Mouse (Mus musculus): Measurements from ENCODE around the gene Sik1.
A peak's percentile ranks its signal among the peaks of the same experiment; 100 is the strongest.

Gene Sik1

GRCm38 (mm10) chr17:31856519-31857160 is 1.0 kb upstream of the Sik1 start:
- DNase-seq (ENCODE audit: extremely low read depth, low read depth) = peak; percentile 88

DNA sequence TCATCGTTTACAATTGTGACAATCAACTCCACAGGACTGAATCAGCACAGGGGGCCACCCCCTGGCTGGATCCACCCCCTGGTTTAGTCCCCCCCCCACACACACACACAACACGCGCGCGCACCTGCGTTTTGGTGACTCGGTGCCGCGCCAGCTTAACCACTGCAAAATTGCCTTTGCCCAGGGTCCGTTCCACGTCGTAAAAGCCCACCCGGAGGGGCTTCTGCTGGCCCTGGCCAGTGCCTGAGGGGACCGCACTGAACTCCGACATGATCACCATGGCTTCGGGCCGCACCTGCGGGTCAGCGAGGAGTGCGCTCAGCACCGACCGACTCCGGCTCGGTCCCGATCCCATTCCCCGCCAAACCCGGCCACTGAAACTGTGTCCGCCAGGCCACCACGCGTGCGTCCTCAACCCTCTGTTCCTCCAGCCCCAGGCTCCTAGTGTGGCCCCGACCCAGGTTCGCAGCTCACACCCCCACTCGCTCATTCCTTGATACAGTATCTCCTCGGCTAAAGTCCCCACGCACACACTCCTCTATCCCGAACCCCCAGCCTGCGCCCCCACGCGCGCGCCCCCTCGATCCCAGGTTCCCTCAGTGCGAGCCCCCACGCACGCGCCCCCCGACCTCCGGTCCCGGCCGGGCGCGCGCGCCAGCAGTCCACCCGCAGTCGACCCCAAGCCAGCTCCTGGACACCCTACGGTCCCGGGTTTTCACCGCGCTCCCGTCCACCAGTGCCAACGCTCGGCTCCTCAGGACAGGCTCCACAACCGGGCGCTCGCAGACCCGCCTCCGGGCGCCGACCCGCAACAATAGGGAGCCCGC is 621 bp downstream of the Sik1 start:
- DNase-seq (ENCODE audit: extremely low read depth, low read depth) = no peak

DNA sequence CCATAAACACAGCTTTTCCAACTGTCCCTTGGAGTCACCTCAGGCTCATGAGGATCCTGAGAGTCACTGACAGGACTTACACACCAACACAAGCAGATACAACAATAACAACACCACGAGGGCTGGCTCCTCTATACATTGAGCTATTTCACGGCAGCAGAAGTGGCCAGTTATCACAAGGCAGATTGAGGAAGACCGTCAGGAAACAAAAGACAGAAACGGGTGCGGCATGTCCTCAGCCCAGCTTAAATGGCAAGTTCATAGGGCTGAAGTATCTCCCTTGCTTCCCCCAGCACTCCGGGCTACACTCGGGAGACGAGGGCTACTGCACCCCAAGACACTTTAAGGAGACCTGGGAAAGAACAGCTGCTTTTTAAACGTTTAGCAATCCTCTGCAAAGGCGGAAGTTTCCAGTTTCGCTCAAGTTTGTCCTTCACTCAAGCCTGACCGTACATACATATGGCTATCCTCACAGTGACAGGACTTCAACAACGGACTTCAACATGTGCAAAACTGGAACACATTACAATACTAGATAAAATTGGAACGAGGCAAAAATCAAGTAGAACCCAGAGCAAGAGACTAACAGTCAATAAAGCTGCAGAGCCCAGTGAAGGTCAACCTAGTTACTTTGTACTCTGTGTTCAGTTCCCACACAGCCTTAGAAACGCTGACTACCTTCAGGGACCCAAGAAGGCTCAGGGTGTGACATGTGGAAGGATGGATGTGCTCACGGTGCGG is 2.0 kb downstream of the Sik1 start:
- DNase-seq (ENCODE audit: extremely low read depth, low read depth) = no peak

- no peak for DNase-seq (ENCODE audit: extremely low read depth, low read depth)
Measured at GRCm38 (mm10) chr17:31852782-31853447, 2.7 kb downstream of the Sik1 start.

DNA sequence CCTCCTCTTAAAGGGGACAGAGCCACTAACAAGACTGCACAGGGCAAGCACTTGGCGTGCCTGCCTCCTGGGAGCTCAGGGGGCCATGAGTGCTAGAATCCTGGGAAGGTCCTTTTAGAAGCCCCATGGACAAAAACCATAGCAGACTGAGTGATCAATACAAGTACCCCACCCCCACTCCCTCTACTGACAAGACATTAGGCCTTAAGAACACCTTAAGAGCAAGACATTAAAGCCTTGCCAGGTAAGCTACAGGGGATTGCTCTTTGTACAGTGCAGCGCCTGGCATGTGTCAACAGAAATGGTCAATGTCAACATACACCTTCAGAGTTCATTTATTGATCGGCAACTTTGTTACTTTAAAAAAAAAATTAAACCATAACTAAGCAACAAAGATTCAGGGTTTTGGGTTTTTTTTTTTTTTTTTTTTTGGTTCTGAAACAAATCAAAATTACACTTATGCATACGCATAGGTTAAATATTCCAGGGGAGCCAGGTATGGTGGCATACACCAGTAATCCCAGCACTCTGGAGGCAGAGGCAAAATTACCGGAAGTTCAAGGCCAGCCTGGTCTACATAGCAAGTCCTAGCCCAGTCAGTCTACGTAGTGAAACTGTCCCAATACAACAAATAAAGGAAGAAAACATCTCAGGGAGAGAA is 3.7 kb downstream of the Sik1 start:
- DNase-seq (ENCODE audit: extremely low read depth, low read depth) = no peak

DNA sequence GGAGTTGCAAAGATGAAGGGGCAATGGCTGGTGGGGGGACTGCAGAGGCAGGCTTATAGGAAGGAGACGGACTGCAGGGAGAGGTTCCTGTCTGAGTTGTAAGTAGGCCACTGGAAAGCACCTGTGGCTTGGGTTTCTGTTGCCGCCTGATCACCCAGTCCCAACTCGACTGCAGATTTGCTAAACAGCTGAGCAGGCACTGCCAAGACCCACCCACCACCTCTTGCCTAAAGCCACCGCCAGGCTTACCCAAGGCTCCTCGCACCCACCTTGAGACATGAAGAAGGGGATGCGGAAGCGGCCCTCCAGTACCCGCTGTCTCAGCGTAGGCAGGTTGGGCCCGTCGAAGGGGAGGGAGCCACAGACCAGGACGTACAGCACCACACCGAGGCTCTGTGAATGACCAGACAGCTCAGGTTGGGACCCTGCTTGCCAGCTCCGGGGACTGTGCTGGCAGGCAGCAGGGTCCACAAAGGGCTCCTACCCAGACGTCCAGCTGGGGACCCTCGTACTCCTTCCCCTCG is 5.1 kb downstream of the Sik1 start:
- DNase-seq (ENCODE audit: extremely low read depth, low read depth) = no peak

GRCm38 (mm10) chr17:31846970-31847369 is 8.6 kb downstream of the Sik1 start:
- no peak for DNase-seq (ENCODE audit: extremely low read depth, low read depth)

DNA sequence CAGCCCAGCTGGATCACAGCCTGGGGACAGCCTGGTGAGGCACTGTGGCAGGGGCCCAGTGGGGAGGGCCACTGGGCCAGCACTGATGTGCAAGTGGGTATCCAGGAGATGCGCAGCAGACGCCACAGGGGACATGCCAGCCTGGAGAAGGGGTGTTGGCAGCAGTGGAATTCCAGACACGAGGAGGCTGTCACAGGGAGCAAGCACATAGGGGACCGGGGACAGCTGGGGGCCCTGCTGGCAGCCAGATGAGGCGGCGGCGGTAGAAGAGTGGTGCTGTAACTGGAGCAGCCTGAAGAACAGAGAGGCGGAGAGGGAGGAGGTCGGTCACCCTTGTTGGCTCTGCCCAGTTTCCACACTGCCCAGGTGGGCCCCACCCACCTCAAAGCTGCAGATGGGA is 9.3 kb downstream of the Sik1 start:
- no peak for DNase-seq (ENCODE audit: extremely low read depth, low read depth)

DNA sequence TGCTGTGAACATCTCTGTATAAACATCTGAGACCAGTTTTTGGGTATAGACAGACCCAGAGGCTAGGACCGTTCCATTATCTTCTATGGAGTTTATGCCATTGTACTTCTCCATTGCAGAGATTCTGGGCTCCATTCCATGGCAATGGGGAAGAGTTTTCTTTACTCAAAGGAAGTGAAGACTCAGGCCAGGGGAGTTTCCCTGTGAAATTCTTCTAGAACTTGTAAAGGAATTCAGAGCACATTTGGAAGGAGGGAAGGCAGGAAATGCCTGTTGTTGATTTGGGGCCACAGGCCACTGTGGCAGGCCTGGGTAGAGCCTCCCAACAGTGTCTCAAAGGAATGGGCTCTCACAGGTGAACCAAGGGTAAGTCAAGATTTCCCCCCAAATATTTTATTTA is 11.7 kb downstream of the Sik1 start:
- no peak for DNase-seq (ENCODE audit: extremely low read depth, low read depth)

DNA sequence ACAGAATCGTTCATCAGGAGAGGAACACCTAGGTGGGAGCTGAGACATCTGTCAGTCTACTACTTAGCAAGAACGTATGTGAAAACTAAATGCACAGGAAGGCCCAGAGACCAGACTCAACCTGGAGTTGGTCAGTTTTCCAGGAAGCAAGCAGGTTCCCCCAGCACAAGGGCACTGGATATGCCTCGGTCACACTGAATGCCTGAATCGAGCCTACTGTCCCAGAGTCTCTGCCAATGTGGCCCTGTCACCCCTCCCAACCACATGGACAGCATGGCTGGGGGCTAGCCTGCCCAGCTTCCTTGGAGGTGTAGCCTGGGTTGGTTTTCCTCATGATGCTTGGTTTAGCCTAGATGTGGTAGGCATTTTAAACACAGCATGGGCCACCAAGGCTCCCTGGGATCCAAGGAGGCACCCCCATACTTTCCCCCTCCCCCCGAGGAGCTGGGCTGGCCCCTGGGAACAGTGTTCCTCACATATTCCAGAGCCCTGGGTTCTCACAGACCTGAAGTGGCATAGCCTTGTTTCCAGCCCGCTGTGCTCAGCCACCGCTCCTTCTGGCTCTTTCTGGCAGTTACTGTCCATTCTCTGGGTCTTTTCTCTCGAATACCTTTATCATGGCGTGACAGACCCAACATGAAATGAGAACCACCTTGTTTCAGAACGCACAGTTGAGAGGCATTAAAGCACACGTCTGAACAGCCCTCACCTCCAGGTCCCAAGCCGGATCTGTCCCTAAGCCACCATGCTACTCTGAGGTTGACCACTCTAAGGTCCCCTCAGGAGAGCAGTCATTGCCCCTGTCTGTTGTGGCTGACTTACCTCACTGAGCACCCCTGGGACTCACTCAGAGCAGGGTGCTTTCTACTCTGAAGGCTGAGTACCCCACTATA is 12.4 kb downstream of the Sik1 start:
- no peak for DNase-seq (ENCODE audit: extremely low read depth, low read depth)

GRCm38 (mm10) chr17:31841842-31842611 is 13.6 kb downstream of the Sik1 start:
- no peak for DNase-seq (ENCODE audit: extremely low read depth, low read depth)

- no peak for DNase-seq (ENCODE audit: extremely low read depth, low read depth)
Measured at GRCm38 (mm10) chr17:31841453-31841841, 14.2 kb downstream of the Sik1 start.

GRCm38 (mm10) chr17:31840423-31841003 is 15.1 kb downstream of the Sik1 start:
- peak; percentile 52 for DNase-seq (ENCODE audit: extremely low read depth, low read depth)

DNA sequence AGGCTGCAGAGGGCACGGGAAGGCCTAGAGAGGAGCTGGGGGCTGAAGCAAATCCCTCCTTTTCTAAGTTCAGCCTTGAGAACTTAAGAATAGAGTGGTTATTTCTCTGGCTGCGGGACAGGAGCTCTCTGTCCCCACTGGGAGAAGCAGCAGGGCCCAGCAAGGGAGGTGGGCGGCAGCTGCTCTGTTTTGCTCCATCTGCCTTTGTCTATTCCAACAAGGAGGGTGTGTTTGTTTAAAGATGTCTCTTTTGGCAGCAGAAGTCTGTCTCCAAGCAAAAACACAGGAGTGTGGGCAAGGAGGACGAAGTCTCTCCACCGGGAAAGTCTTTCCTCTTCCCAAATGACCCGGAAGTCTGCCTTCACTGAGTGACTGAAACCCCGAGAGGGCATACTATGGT is 18.8 kb downstream of the Sik1 start:
- DNase-seq (ENCODE audit: extremely low read depth, low read depth) = no peak

- no peak for DNase-seq (ENCODE audit: extremely low read depth, low read depth)
Measured at GRCm38 (mm10) chr17:31836264-31836607, 19.4 kb downstream of the Sik1 start.

- DNase-seq (ENCODE audit: extremely low read depth, low read depth) = no peak
Measured at GRCm38 (mm10) chr17:31835528-31836263, 19.9 kb downstream of the Sik1 start.

GRCm38 (mm10) chr17:31834320-31835065 is 21.1 kb downstream of the Sik1 start:
- no peak for DNase-seq (ENCODE audit: extremely low read depth, low read depth)

DNA sequence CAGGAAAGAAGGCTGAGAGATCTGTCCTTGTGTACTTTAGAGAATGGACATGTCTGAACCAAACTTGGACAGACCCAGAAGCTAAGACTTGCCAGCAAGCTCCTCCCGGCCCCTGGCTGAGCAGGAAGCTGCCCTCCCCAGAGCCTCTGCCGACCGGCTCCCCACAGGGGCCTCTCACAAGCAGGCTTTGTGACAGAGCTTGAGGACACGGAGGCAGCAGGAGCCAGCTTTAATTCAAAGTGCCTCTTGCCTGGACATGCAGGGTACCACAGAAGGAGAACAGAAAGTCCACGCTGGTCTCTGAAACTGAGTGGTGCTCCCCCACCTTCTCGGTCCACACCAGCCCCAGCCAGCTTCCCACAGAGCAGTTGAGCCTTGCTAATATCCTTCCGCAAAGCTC is 21.9 kb downstream of the Sik1 start:
- DNase-seq (ENCODE audit: extremely low read depth, low read depth) = no peak
